Mouse (Mus musculus) limb, embryonic 14.5 days (tissue): ENCODE measurements at regions not wholly inside any gene's neighbourhood (a gene's known extent, or its start where the extent isn't known, plus 50 kb on each side); places are given as distances from the start of the nearest gene placed in this dataset.

ENCODE experiments used
- ATAC-seq: fragments of 200-750 bp; cut with Nextera tagmentation; 2 replicates; pipeline ENCODE4 v1.8.0; 2017; ENCODE audit warnings: low read depth, moderate number of reproducible peaks, moderate TSS enrichment; ENCODE audit not compliant: low FRiP score
- DNase-seq: peaks from one replicate; pipeline ENCODE4 v3.0.0-alpha.2; 2015; ENCODE audit warnings: low spot score
- H3K27ac ChIP-seq: fragments of 300-500 bp; sonication (generic); replicated peaks from 2 replicates; pipeline ENCODE4 v1.5.1; 2014; ENCODE audit warnings: low read depth, mild to moderate bottlenecking, low read length, moderate library complexity, mixed read lengths
- H3K27me3 ChIP-seq: fragments of 300-500 bp; sonication (generic); 2 replicates; pipeline ENCODE4 v1.6.1; 2014; ENCODE audit warnings: low read length, mixed read lengths; ENCODE audit not compliant: control insufficient read depth, insufficient read depth
- H3K36me3 ChIP-seq: fragments of 300-500 bp; sonication (generic); 2 replicates; pipeline ENCODE4 v1.6.1; 2014; ENCODE audit warnings: mild to moderate bottlenecking, low read length, moderate library complexity, mixed read lengths; ENCODE audit not compliant: control insufficient read depth, insufficient read depth
- H3K4me1 ChIP-seq: fragments of 300-500 bp; sonication (generic); 2 replicates; pipeline ENCODE4 v1.6.1; 2014; ENCODE audit warnings: antibody characterized with exemption, low read length, mixed read lengths; ENCODE audit not compliant: control insufficient read depth, insufficient read depth
- H3K4me2 ChIP-seq: fragments of 300-500 bp; sonication (generic); replicated peaks from 2 replicates; pipeline ENCODE4 v1.6.1; 2014; ENCODE audit warnings: low read depth, mild to moderate bottlenecking, low read length, moderate library complexity; ENCODE audit not compliant: severe bottlenecking
- H3K4me3 ChIP-seq: fragments of 300-500 bp; sonication (generic); replicated peaks from 2 replicates; pipeline ENCODE4 v1.5.1; 2014; ENCODE audit warnings: low read length
- H3K9ac ChIP-seq: fragments of 300-500 bp; sonication (generic); 2 replicates; pipeline ENCODE4 v1.6.1; 2014; ENCODE audit warnings: mild to moderate bottlenecking, low read depth, low read length, moderate library complexity; ENCODE audit not compliant: severe bottlenecking
- H3K9me3 ChIP-seq: fragments of 300-500 bp; sonication (generic); 2 replicates; pipeline ENCODE4 v1.6.1; 2016; ENCODE audit warnings: low read length; ENCODE audit not compliant: control insufficient read depth
- POLR2A ChIP-seq: fragments of 200-500 bp; IDR thresholded peaks from 2 replicates; pipeline ENCODE4 v1.8.0; 2012; ENCODE audit warnings: inconsistent platforms, mild to moderate bottlenecking, moderate library complexity, borderline replicate concordance; ENCODE audit not compliant: insufficient read depth, insufficient read length; ENCODE audit errors: extremely low read depth
- whole genome bisulfite sequencing: fragments of 180-500 bp; shearing (Covaris S2); extraction: QIAGEN DNeasy Blood & Tissue Kit; methylation state at CpG from one replicate; pipeline ENCODE4 v1.1.7; 2014; 5-methylcytosine and 5-hydroxymethylcytosine counted together

- no peaks in the 10 kb centered on the region for H3K4me1 ChIP-seq
- 73% methylated on average over 11 of the region's 11 CpGs for WGBS
- no peaks in the 10 kb centered on the region for H3K27me3 ChIP-seq
- H3K9me3 ChIP-seq, result no peaks in the 10 kb centered on the region
- no peak overlapping the region for H3K9ac ChIP-seq
- no peak overlapping the region for H3K4me2 ChIP-seq
- H3K27ac ChIP-seq, result no peak overlapping the region
- ATAC-seq (no peak), DNase-seq (peak; percentile 7)
- H3K36me3 ChIP-seq, result no peaks in the 10 kb centered on the region
- H3K4me3 ChIP-seq, result no peak overlapping the region
- TF ChIP-seq POLR2A, result no peak
Measured at GRCm38 (mm10) chr16:76905205-76905996, 108.1 kb upstream of the Usp25 start.

- 10% methylated on average over 7 of the region's 7 CpGs for WGBS
- no peak for TF ChIP-seq POLR2A
- no peak overlapping the region for H3K4me3 ChIP-seq
- no peaks in the 10 kb centered on the region; the same call in 1 of the 2 replicates for H3K4me1 ChIP-seq
- no peaks in the 10 kb centered on the region for H3K27me3 ChIP-seq
- DNase-seq (peak; percentile 47), ATAC-seq (no peak)
- H3K4me2 ChIP-seq, result no peak overlapping the region
- no peak overlapping the region for H3K27ac ChIP-seq
- H3K9ac ChIP-seq, result no peak overlapping the region
- no peaks in the 10 kb centered on the region for H3K9me3 ChIP-seq
- no peaks in the 10 kb centered on the region for H3K36me3 ChIP-seq
Measured at GRCm38 (mm10) chr16:76899083-76899482, 114.4 kb upstream of the Usp25 start.

- Histone ChIP-seq H3K27ac (no peak overlapping the region), H3K36me3 (no peaks in the 10 kb centered on the region), H3K9ac (no peak overlapping the region), H3K9me3 (no peaks in the 10 kb centered on the region), H3K27me3 (no peaks in the 10 kb centered on the region), H3K4me3 (no peak overlapping the region), H3K4me1 (no peaks in the 10 kb centered on the region; the same call in 1 of the 2 replicates), H3K4me2 (peak overlapping the region; percentile 41)
- no peak for DNase-seq
- WGBS, result 5% methylated on average over 13 of the region's 13 CpGs
- no peak for ATAC-seq
- TF ChIP-seq POLR2A, result no peak
Measured at GRCm38 (mm10) chr16:76896305-76896704, 117.2 kb upstream of the Usp25 start.

GRCm38 (mm10) chr16:76895781-76896180 lies 117.7 kb upstream of the Usp25 start:
- Histone ChIP-seq H3K4me1 (no peaks in the 10 kb centered on the region; the same call in 1 of the 2 replicates), H3K36me3 (no peaks in the 10 kb centered on the region), H3K27ac (no peak overlapping the region), H3K4me2 (no peak overlapping the region), H3K9ac (no peak overlapping the region), H3K4me3 (no peak overlapping the region), H3K9me3 (no peaks in the 10 kb centered on the region), H3K27me3 (no peaks in the 10 kb centered on the region)
- DNase-seq, result no peak
- no peak for ATAC-seq
- 48% methylated on average over 5 of the region's 5 CpGs for WGBS
- no peak for TF ChIP-seq POLR2A

GRCm38 (mm10) chr16:76878576-76878975 lies 134.9 kb upstream of the Usp25 start:
- 63% methylated on average over 2 of the region's 2 CpGs for WGBS
- TF ChIP-seq POLR2A, result no peak
- ATAC-seq (no peak), DNase-seq (no peak)
- H3K27me3 ChIP-seq, result no peaks in the 10 kb centered on the region
- no peaks in the 10 kb centered on the region for H3K36me3 ChIP-seq
- H3K9ac ChIP-seq, result no peak overlapping the region
- H3K4me2 ChIP-seq, result no peak overlapping the region
- H3K4me3 ChIP-seq, result no peak overlapping the region
- H3K9me3 ChIP-seq, result no peaks in the 10 kb centered on the region
- H3K27ac ChIP-seq, result no peak overlapping the region
- H3K4me1 ChIP-seq, result no peaks in the 10 kb centered on the region
